Mouse (Mus musculus) lung, embryonic 14.5 days (tissue): Measurements from ENCODE around the gene D17Wsu92e. TPM values are rescaled to one million over a fixed set of nuclear protein-coding genes. Genes with fewer than 3 reads are reported as not detected.

ENCODE experiments used
- ATAC-seq: fragments of 200-750 bp; cut with Nextera tagmentation; 2 replicates; pipeline ENCODE4 v1.8.0; 2017; ENCODE audit warnings: mild to moderate bottlenecking, moderate TSS enrichment, moderate library complexity; ENCODE audit not compliant: insufficient read depth
- DNase-seq: peaks from one replicate; pipeline ENCODE4 v3.0.0-alpha.2; 2015
- H3K27ac ChIP-seq: fragments of 300-500 bp; sonication (generic); 2 replicates; pipeline ENCODE4 v1.5.1; 2014; ENCODE audit warnings: low read depth, mild to moderate bottlenecking, moderate library complexity
- H3K27me3 ChIP-seq: fragments of 300-500 bp; sonication (generic); 2 replicates; pipeline ENCODE4 v1.6.1; 2014; ENCODE audit warnings: low read length, control low read depth; ENCODE audit not compliant: insufficient read depth
- H3K36me3 ChIP-seq: fragments of 300-500 bp; sonication (generic); 2 replicates; pipeline ENCODE4 v1.6.1; 2014; ENCODE audit warnings: control low read depth; ENCODE audit not compliant: insufficient read depth
- H3K4me1 ChIP-seq: fragments of 300-500 bp; sonication (generic); 2 replicates; pipeline ENCODE4 v1.6.1; 2014; ENCODE audit warnings: antibody characterized with exemption, control low read depth; ENCODE audit not compliant: insufficient read depth
- H3K4me2 ChIP-seq: fragments of 300-500 bp; sonication (generic); 2 replicates; pipeline ENCODE4 v1.6.1; 2014; ENCODE audit warnings: mild to moderate bottlenecking
- H3K4me3 ChIP-seq: fragments of 300-500 bp; sonication (generic); 2 replicates; pipeline ENCODE4 v1.5.1; 2014; ENCODE audit warnings: low read depth, low read length
- H3K9ac ChIP-seq: fragments of 300-500 bp; sonication (generic); 2 replicates; pipeline ENCODE4 v1.6.1; 2014
- H3K9me3 ChIP-seq: fragments of 300-500 bp; sonication (generic); 2 replicates; pipeline ENCODE4 v1.6.1; 2016; ENCODE audit warnings: low read depth, low read length, control low read depth
- CTCF ChIP-seq: IDR thresholded peaks from 2 replicates; pipeline ENCODE4 v1.5.1; 2016; ENCODE audit warnings: antibody characterized with exemption, low read depth
- WGBS: fragments of 180-500 bp; shearing (Covaris S2); extraction: QIAGEN DNeasy Blood & Tissue Kit; methylation state at CpG from one replicate; pipeline ENCODE4 v1.1.7; 2014; 5-methylcytosine and 5-hydroxymethylcytosine counted together
- polyA plus RNA-seq: library from polyadenylated mRNA; unstranded; fragments of >200 nt; fragmentation: Nextera tagmentation; extraction: Ambion mirVana; gene quantifications from 2 replicates; pipeline ENCODE4 v1.2.1, GENCODE M21; 2014

D17Wsu92e gene
- polyA plus RNA-seq, 1 experiment from 2014 or later = 20.3 TPM

- ATAC-seq (peak; percentile 95), DNase-seq (peak; percentile 86)
- Histone ChIP-seq H3K4me2 (peak overlapping the region; percentile 66), H3K36me3 (no peaks in the 10 kb centered on the region), H3K4me3 (peak overlapping the region; percentile 30), H3K27ac (no peak overlapping the region), H3K4me1 (no peaks in the 10 kb centered on the region), H3K9me3 (no peaks in the 10 kb centered on the region), H3K27me3 (no peaks in the 10 kb centered on the region), H3K9ac (no peak overlapping the region; the same call in 1 of the 2 replicates)
- TF ChIP-seq CTCF = peak; percentile 47
- WGBS = 3% methylated on average over 24 of the region's 25 CpGs
Observed at GRCm38 (mm10) chr17:27707954-27708661, 112.3 kb downstream of the D17Wsu92e start.

GRCm38 (mm10) chr17:27705661-27706060 is 114.8 kb downstream of the D17Wsu92e start:
- peaks cover 3% of the 10 kb centered on the region; the same call in 1 of the 2 replicates for H3K4me1 ChIP-seq
- 38% methylated on average over 10 of the region's 10 CpGs for WGBS
- TF ChIP-seq CTCF = no peak
- ATAC-seq (no peak), DNase-seq (no peak)
- H3K4me3 ChIP-seq = no peak overlapping the region
- H3K36me3 ChIP-seq = no peaks in the 10 kb centered on the region
- H3K9ac ChIP-seq = no peak overlapping the region
- H3K4me2 ChIP-seq = no peak overlapping the region
- H3K27me3 ChIP-seq = no peaks in the 10 kb centered on the region
- H3K27ac ChIP-seq = no peak overlapping the region
- H3K9me3 ChIP-seq = no peaks in the 10 kb centered on the region

DNA sequence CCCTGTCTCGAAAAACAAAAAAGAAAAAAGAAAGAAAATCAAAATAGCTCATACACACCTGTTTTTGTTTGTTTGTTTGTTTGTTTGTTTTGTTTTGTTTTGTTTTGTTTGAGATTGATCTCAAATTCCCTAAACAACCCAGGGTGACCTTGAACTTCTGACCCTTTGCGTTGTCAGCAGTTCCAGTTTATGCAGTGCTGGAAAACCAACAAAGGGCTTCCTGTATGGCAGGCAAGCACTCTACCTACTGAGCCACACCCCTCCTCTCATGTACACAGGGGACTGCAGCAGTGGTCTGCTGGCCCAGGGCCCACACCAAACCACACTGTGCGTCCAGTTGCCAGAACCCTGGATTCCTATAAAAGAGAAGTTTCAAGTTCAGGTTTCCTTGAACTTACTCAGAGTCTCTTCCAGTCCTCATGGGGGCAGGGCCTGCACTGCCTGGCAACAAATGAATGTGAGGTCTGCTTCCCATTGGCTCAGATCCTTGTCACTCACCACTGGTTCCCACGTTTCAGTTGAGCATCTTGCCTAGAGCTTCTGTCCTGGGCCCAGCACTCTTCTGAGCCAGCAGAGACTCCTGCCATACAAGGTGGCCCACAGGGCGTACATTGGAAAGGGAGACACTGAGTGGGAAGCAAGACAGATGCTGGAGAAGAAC is 116.4 kb downstream of the D17Wsu92e start:
- no peak for TF ChIP-seq CTCF
- no peak overlapping the region for H3K9ac ChIP-seq
- ATAC-seq = no peak
- H3K27ac ChIP-seq = no peak overlapping the region
- H3K4me2 ChIP-seq = no peak overlapping the region
- no peak overlapping the region for H3K4me3 ChIP-seq
- peak; percentile 72 for DNase-seq
- no peaks in the 10 kb centered on the region for H3K9me3 ChIP-seq
- 54% methylated on average over 5 of the region's 5 CpGs for WGBS
- H3K4me1 ChIP-seq = peaks cover 3% of the 10 kb centered on the region; the same call in 1 of the 2 replicates
- H3K36me3 ChIP-seq = no peaks in the 10 kb centered on the region
- H3K27me3 ChIP-seq = no peaks in the 10 kb centered on the region

GRCm38 (mm10) chr17:27702518-27702917 is 117.9 kb downstream of the D17Wsu92e start:
- H3K9ac ChIP-seq = peak overlapping the region; percentile 34; the same call in 1 of the 2 replicates
- peak overlapping the region; percentile 29 for H3K4me3 ChIP-seq
- no peaks in the 10 kb centered on the region for H3K36me3 ChIP-seq
- peak; percentile 84 for TF ChIP-seq CTCF
- DNase-seq = peak; percentile 71
- no peaks in the 10 kb centered on the region for H3K9me3 ChIP-seq
- peaks cover 3% of the 10 kb centered on the region; the same call in 1 of the 2 replicates for H3K4me1 ChIP-seq
- WGBS = 2% methylated on average over 34 of the region's 34 CpGs
- peak; percentile 52; the same call in 1 of the 2 replicates for ATAC-seq
- peak overlapping the region; percentile 68 for H3K4me2 ChIP-seq
- no peaks in the 10 kb centered on the region for H3K27me3 ChIP-seq
- H3K27ac ChIP-seq = no peak overlapping the region

GRCm38 (mm10) chr17:27701856-27702255 is 118.6 kb downstream of the D17Wsu92e start:
- Histone ChIP-seq H3K9ac (no peak overlapping the region), H3K27ac (no peak overlapping the region), H3K36me3 (no peaks in the 10 kb centered on the region), H3K4me3 (no peak overlapping the region), H3K27me3 (no peaks in the 10 kb centered on the region), H3K4me1 (peaks cover 3% of the 10 kb centered on the region; the same call in 1 of the 2 replicates), H3K9me3 (no peaks in the 10 kb centered on the region), H3K4me2 (no peak overlapping the region)
- no peak for TF ChIP-seq CTCF
- ATAC-seq (no peak), DNase-seq (no peak)
- 70% methylated on average over 6 of the region's 6 CpGs for WGBS

Other genes starting within 250 kb of the D17Wsu92e start
- 30.5 and 34.4 TPM in 2 replicates for gene Nudt3, start 197.2 kb downstream of the D17Wsu92e start, polyA plus RNA-seq
- not detected in 2 replicates for gene RPS10-NUDT3, start 185.4 kb downstream of the D17Wsu92e start, polyA plus RNA-seq
- 1,167 and 1,191 TPM in 2 replicates for gene Rps10, start 184.0 kb downstream of the D17Wsu92e start, polyA plus RNA-seq
- gene Pacsin1, start 165.1 kb downstream of the D17Wsu92e start, polyA plus RNA-seq = 0.39 and 0.60 TPM in 2 replicates
- 0.88 and 1.1 TPM in 2 replicates for gene Spdef, start 91.7 kb downstream of the D17Wsu92e start, polyA plus RNA-seq
- 361 and 368 TPM in 2 replicates for gene Snrpc, start 17.5 kb upstream of the D17Wsu92e start, polyA plus RNA-seq
- gene Uhrf1bp1, start 35.8 kb upstream of the D17Wsu92e start, polyA plus RNA-seq = 7.1 and 8.0 TPM in 2 replicates
- 18.7 and 19.4 TPM in 2 replicates for gene Anks1, start 88.7 kb upstream of the D17Wsu92e start, polyA plus RNA-seq
- 68.4 and 68.5 TPM in 2 replicates for gene Taf11, start 89.2 kb upstream of the D17Wsu92e start, polyA plus RNA-seq